Mouse (Mus musculus) gastrocnemius, adult 18-20 months (tissue): ENCODE measurements around the gene Vamp5. TPM values are rescaled to one million over a fixed set of nuclear protein-coding genes. Genes with fewer than 3 reads are reported as not detected.

ENCODE experiments used
- DNase-seq: peaks from one replicate; pipeline ENCODE4 v3.0.0; 2021; ENCODE audit warnings: low spot score
- long read RNA-seq, 2 experiments: library from polyadenylated mRNA; stranded (forward); transcript quantifications; one replicate each; pipeline ENCODE4 v2.0.0; 2021
- total RNA-seq, 2 experiments: library from RNA; stranded (reverse); gene quantifications; 2 replicates each; pipeline ENCODE4 v1.2.3; 2021

Vamp5 gene
- 100 to 1,000 TPM; 107 to 121 TPM for total RNA-seq
- long read RNA-seq, experiment 1, transcript Vamp5-202 (3 exons, 623 nt): major isoform, 79 of 103 reads
- long read RNA-seq, experiment 1, partial matches to known transcripts: 0 of 103 reads
- long read RNA-seq, experiment 1, other reads (novel, unspliced or antisense): 19 of 103 reads
- long read RNA-seq, experiment 2, transcript Vamp5-202 (3 exons, 623 nt): major isoform, 78 of 95 reads
- long read RNA-seq, experiment 2, partial matches to known transcripts: 1 of 95 reads
- long read RNA-seq, experiment 2, other reads (novel, unspliced or antisense): 13 of 95 reads

GRCm38 (mm10) chr6:72380131-72380770 is at the start of gene Vamp5:
Gene Vamp5, minus strand, starts transcription at chr6:72380468.
- DNase-seq: peak; percentile 86

- no peak for DNase-seq
These were observed 49.0 kb upstream of the Vamp5 start for GRCm38 (mm10) chr6:72429061-72429842.

- peak; percentile 81 for DNase-seq
These were observed 47.8 kb upstream of the Vamp5 start for GRCm38 (mm10) chr6:72428036-72428435.

- no peak for DNase-seq
These were observed 45.4 kb upstream of the Vamp5 start for GRCm38 (mm10) chr6:72425646-72426045.

- DNase-seq: no peak
These were observed 40.6 kb upstream of the Vamp5 start for GRCm38 (mm10) chr6:72420901-72421300.

- DNase-seq: no peak
These were observed 39.5 kb upstream of the Vamp5 start for GRCm38 (mm10) chr6:72419806-72420205.

- no peak for DNase-seq
These were observed 38.0 kb upstream of the Vamp5 start for GRCm38 (mm10) chr6:72418279-72418678.

- DNase-seq: no peak
These were observed 35.9 kb upstream of the Vamp5 start for GRCm38 (mm10) chr6:72415964-72416772.

- no peak for DNase-seq
These were observed 34.9 kb upstream of the Vamp5 start for GRCm38 (mm10) chr6:72415181-72415580.

GRCm38 (mm10) chr6:72414076-72414756 is 33.9 kb upstream of the Vamp5 start, which contains the start of gene Ggcx:
Gene Ggcx, plus strand, starts transcription at chr6:72414308.
- peak; percentile 97 for DNase-seq

GRCm38 (mm10) chr6:72410518-72410917 is 30.2 kb upstream of the Vamp5 start:
- no peak for DNase-seq

- no peak for DNase-seq
These were observed 29.7 kb upstream of the Vamp5 start for GRCm38 (mm10) chr6:72410003-72410402.

GRCm38 (mm10) chr6:72409567-72409966 is 29.3 kb upstream of the Vamp5 start:
- peak; percentile 61 for DNase-seq

GRCm38 (mm10) chr6:72407119-72407518 is 26.9 kb upstream of the Vamp5 start:
- DNase-seq: peak; percentile 86

GRCm38 (mm10) chr6:72405356-72405755 is 25.1 kb upstream of the Vamp5 start:
- no peak for DNase-seq

- peak; percentile 78 for DNase-seq
These were observed 21.6 kb upstream of the Vamp5 start for GRCm38 (mm10) chr6:72401875-72402274.

GRCm38 (mm10) chr6:72399967-72400366 is 19.7 kb upstream of the Vamp5 start:
- no peak for DNase-seq

- no peak for DNase-seq
These were observed 16.6 kb upstream of the Vamp5 start for GRCm38 (mm10) chr6:72396837-72397251.

GRCm38 (mm10) chr6:72392341-72392740 is 12.1 kb upstream of the Vamp5 start:
- DNase-seq: no peak

- no peak for DNase-seq
These were observed 10.7 kb upstream of the Vamp5 start for GRCm38 (mm10) chr6:72390795-72391521.
